Mouse (Mus musculus) limb, embryonic 15.5 days (tissue): Measurements from ENCODE around the gene Pdlim3. TPM values are rescaled to one million over a fixed set of nuclear protein-coding genes. Genes with fewer than 3 reads are reported as not detected.

ENCODE experiments used
- ATAC-seq: fragments of 200-750 bp; cut with Nextera tagmentation; 2 replicates; pipeline ENCODE4 v1.8.0; 2017; ENCODE audit warnings: low read depth, moderate TSS enrichment; ENCODE audit not compliant: insufficient number of reproducible peaks, low FRiP score, low TSS enrichment
- H3K27ac ChIP-seq: fragments of 300-500 bp; sonication (generic); 2 replicates; pipeline ENCODE4 v1.5.1; 2015; ENCODE audit warnings: moderate library complexity, mild to moderate bottlenecking, inconsistent platforms
- H3K27me3 ChIP-seq: fragments of 300-500 bp; sonication (generic); 2 replicates; pipeline ENCODE4 v1.6.1; 2015; ENCODE audit warnings: inconsistent platforms
- H3K36me3 ChIP-seq: fragments of 300-500 bp; sonication (generic); 2 replicates; pipeline ENCODE4 v1.6.1; 2015; ENCODE audit warnings: inconsistent platforms
- H3K4me1 ChIP-seq: fragments of 300-500 bp; sonication (generic); 2 replicates; pipeline ENCODE4 v1.6.1; 2015; ENCODE audit warnings: inconsistent platforms
- H3K4me2 ChIP-seq: fragments of 300-500 bp; sonication (generic); 2 replicates; pipeline ENCODE4 v1.6.1; 2015; ENCODE audit warnings: mild to moderate bottlenecking, inconsistent platforms
- H3K4me3 ChIP-seq: fragments of 300-500 bp; sonication (generic); 2 replicates; pipeline ENCODE4 v1.5.1; 2015; ENCODE audit warnings: mild to moderate bottlenecking, inconsistent platforms
- H3K9ac ChIP-seq: fragments of 300-500 bp; sonication (generic); 2 replicates; pipeline ENCODE4 v1.6.1; 2015; ENCODE audit warnings: inconsistent platforms
- H3K9me3 ChIP-seq: fragments of 300-500 bp; sonication (generic); 2 replicates; pipeline ENCODE4 v1.6.1; 2016; ENCODE audit warnings: inconsistent platforms
- whole genome bisulfite sequencing: fragments of 180-500 bp; shearing (Covaris S2); methylation state at CpG from one replicate; pipeline ENCODE4 v1.1.7; 2015; 5-methylcytosine and 5-hydroxymethylcytosine counted together
- polyA plus RNA-seq: library from polyadenylated mRNA; unstranded; fragments of >200 nt; fragmentation: Nextera tagmentation; extraction: Ambion mirVana; gene quantifications from 2 replicates; pipeline ENCODE4 v1.2.1, GENCODE M21; 2015

The Pdlim3 gene
- polyA plus RNA-seq, 1 experiment from 2014 or later = 83.4 TPM

DNA sequence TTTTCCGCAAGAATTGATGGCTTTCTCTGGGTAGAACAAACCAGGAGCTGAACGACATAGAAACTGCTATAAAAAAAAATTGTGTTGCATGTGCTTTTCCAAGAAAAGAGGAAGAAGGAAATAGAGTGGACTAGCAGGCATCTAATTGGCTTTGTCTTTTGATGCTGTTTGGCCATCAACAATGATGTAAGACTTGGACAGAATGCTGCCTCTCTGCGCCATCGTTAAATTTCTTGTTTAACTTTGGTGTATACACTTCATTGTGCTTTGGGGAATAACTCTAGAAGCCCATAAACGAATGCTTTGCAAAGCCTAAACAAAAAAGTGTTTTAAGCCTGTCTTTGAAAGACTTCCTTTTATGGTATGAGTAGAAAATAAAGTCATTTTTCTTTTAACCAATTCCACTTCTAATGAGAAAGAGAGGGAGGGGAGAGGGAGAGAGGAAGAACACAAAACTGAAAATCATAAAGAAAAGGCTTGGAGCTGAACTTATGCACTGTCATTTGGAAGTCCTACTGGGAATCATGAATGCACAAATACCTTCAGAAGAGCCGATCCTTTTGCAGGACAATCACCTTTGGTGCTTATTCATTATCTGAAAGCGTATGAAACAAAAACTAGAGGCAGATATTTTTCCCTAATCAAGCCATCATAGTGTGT is 20.5 kb downstream of the Pdlim3 start:
- H3K36me3 ChIP-seq = no peaks in the 10 kb centered on the region
- no peak overlapping the region for H3K4me2 ChIP-seq
- WGBS = 53% methylated on average over 7 of the region's 7 CpGs
- no peak overlapping the region for H3K9ac ChIP-seq
- no peak overlapping the region for H3K27ac ChIP-seq
- no peaks in the 10 kb centered on the region for H3K27me3 ChIP-seq
- H3K9me3 ChIP-seq = no peaks in the 10 kb centered on the region
- no peak overlapping the region for H3K4me3 ChIP-seq
- H3K4me1 ChIP-seq = no peaks in the 10 kb centered on the region; the same call in 1 of the 2 replicates
- no peak for ATAC-seq

DNA sequence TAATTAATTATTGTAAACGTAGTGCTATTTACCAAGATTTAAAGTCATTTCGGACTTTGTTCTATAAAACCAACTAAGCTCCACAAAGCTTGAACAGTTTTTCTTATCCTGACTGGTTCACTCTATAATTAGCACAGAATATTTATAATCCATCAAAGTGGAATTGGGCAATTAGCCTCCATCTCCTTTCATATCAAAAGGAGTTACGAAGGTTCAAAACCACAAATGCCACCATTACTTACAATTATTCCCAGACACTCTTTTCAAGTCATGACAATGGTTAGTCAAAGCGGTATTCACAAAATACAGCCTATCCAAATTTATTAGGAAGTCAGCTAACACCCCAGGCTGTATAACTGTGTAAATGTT is 21.0 kb downstream of the Pdlim3 start:
- ATAC-seq = no peak

DNA sequence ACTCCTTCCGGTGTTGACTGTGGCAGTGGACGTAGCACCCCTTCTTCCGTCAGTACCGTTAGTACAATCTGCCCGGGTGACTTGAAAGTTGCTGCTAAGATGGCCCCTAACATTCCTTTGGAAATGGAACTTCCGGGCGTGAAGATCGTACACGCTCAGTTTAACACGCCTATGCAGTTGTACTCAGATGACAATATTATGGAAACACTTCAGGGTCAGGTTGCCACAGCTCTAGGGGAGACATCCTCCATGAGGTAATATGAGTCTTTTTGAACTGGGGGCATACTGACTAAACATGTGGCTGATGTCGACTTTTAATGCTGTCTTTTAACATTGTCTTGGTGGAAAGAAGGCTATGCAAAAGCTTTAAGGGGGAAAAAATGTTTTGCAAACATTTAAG is 28.4 kb downstream of the Pdlim3 start:
- Histone ChIP-seq H3K9ac (no peak overlapping the region), H3K27me3 (no peaks in the 10 kb centered on the region), H3K27ac (no peak overlapping the region), H3K4me2 (no peak overlapping the region), H3K4me3 (no peak overlapping the region), H3K4me1 (peaks cover 6% of the 10 kb centered on the region; the same call in 1 of the 2 replicates), H3K9me3 (no peaks in the 10 kb centered on the region), H3K36me3 (no peaks in the 10 kb centered on the region)
- 79% methylated on average over 11 of the region's 11 CpGs for WGBS
- no peak for ATAC-seq

More for the DNA sequence above, 21.0 kb downstream of the Pdlim3 start:
- no peak overlapping the region for H3K4me2 ChIP-seq
- no peak overlapping the region for H3K9ac ChIP-seq
- no peaks in the 10 kb centered on the region for H3K27me3 ChIP-seq
- H3K4me3 ChIP-seq = no peak overlapping the region
- H3K27ac ChIP-seq = no peak overlapping the region
- no peaks in the 10 kb centered on the region for H3K9me3 ChIP-seq
- WGBS = 66% methylated on average over 4 of the region's 4 CpGs
- H3K36me3 ChIP-seq = no peaks in the 10 kb centered on the region
- no peaks in the 10 kb centered on the region; the same call in 1 of the 2 replicates for H3K4me1 ChIP-seq

DNA sequence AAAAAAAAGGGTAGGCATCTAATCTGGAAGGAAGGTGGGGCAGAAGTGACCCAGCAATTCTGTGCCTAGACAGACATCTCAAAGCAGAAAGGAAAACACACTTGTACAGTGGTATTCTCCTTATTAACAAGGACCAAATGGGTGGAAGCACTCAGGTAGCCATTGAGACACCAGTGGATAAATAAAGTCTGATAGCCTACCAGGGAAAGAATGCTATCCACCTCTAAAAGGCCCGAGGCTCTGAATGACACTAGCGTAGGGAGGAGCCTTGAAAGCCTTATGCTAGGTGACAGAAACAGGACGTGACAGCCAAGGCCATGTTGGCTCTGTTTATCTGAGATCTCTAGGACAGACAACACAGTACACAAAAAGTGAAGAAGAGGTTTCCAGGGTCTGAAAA is 31.2 kb downstream of the Pdlim3 start:
- H3K36me3 ChIP-seq = no peaks in the 10 kb centered on the region
- no peaks in the 10 kb centered on the region for H3K9me3 ChIP-seq
- no peak for ATAC-seq
- no peak overlapping the region for H3K4me2 ChIP-seq
- peak overlapping the region; percentile 52 for H3K27ac ChIP-seq
- H3K27me3 ChIP-seq = no peaks in the 10 kb centered on the region
- H3K4me3 ChIP-seq = no peak overlapping the region
- peaks cover 6% of the 10 kb centered on the region; the same call in 1 of the 2 replicates for H3K4me1 ChIP-seq
- WGBS = 77% methylated on average over 3 of the region's 3 CpGs
- no peak overlapping the region for H3K9ac ChIP-seq

DNA sequence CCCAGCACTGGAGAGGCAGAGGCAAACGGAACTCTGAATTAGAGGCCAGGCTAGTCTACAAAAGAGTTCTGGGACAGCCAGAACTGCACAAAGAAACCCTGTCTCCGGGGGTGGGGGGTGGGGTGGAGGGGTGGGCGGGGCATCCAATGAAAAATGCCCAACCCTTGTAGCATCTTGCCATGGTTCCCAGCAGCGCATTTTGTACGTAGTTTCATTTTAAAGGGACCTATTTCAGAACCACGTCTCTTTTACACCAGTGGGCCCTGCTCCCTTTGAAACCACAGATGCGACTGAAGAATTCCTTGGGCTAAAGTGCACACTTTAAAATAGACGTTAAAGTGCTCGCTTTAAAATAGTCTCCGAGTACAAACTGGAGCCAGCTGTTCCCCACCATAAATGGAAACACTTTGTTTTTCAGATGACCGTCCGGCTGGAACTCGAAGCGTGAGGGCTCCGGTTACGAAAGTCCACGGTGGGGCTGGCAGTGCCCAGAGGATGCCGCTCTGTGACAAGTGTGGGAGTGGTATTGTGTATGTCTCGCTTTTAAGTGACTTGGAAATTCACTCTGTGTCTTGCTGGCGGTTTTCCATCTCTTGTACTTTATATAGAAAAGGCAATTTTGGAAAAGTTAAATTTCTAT is 31.9 kb downstream of the Pdlim3 start:
- peak overlapping the region; percentile 22; the same call in 1 of the 2 replicates for H3K4me2 ChIP-seq
- H3K27ac ChIP-seq = peak overlapping the region; percentile 52
- WGBS = 34% methylated on average over 20 of the region's 20 CpGs
- H3K4me3 ChIP-seq = peak overlapping the region; percentile 15; the same call in 1 of the 2 replicates
- H3K9ac ChIP-seq = no peak overlapping the region
- H3K36me3 ChIP-seq = no peaks in the 10 kb centered on the region
- H3K4me1 ChIP-seq = peaks cover 6% of the 10 kb centered on the region; the same call in 1 of the 2 replicates
- peak; percentile 37; the same call in 1 of the 2 replicates for ATAC-seq
- no peaks in the 10 kb centered on the region for H3K27me3 ChIP-seq
- H3K9me3 ChIP-seq = no peaks in the 10 kb centered on the region

DNA sequence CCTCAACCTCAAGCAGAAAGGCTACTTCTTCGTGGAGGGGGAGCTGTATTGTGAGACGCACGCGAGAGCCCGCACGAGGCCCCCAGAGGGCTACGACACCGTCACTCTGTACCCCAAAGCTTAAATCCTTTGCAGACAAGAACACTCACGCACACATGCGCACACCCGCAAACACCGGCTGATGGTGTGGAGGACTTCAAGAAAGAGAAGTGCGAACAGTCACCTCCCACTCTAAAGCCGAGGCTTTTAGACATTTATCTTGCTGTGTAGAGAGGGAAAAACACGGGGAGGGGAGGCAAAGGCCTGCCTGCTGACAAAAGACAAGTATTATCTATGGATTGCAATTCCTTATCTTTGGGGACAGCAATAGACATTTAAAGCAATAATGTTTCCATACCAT is 33.6 kb downstream of the Pdlim3 start:
- Histone ChIP-seq H3K27ac (no peak overlapping the region), H3K9ac (no peak overlapping the region), H3K27me3 (no peaks in the 10 kb centered on the region), H3K36me3 (no peaks in the 10 kb centered on the region), H3K4me1 (peaks cover 6% of the 10 kb centered on the region; the same call in 1 of the 2 replicates), H3K4me3 (no peak overlapping the region), H3K9me3 (no peaks in the 10 kb centered on the region), H3K4me2 (no peak overlapping the region)
- WGBS = 84% methylated on average over 15 of the region's 15 CpGs
- ATAC-seq = no peak

DNA sequence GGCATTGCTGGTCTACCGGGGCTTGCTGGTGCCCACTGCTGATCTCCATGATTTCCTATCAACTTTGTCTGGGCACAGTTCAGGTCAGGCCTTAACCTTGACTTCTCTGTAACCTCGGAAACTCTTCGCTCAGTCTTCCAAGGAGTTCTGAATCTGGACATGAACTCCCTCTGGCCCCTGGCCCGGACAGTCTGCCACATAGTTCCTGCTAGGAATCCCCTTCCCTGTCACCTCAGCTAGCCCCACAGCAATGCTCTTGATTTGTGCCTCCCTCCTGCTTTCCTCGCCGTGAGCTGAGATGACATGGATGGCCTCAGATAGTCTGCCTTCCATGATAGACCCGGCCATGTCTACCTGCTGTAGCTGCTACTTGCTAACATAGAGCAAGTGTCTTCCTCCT is 35.1 kb downstream of the Pdlim3 start:
- Histone ChIP-seq H3K27ac (no peak overlapping the region), H3K4me3 (no peak overlapping the region), H3K27me3 (no peaks in the 10 kb centered on the region), H3K36me3 (no peaks in the 10 kb centered on the region), H3K4me1 (peaks cover 6% of the 10 kb centered on the region; the same call in 1 of the 2 replicates), H3K4me2 (no peak overlapping the region), H3K9me3 (no peaks in the 10 kb centered on the region), H3K9ac (no peak overlapping the region)
- 89% methylated on average over 7 of the region's 7 CpGs for WGBS
- ATAC-seq = no peak

DNA sequence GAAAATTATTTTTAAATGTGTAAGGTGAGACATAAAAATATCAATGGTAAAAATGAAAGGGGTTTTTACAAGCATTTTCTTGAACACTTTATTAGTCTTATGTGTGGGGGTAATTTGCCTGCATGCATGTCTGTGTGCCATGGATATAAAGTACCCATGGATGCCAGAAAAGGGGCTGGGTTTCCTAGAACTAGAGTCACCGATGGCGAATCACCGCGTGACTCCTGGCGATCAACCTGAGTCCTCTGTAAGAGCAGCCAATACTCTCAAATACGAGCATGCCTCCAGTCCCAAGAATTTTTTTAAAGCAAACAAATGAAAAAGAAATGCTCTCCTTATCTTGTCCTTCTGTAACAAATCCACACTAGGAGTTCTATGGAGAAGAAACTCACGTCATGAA is 36.9 kb downstream of the Pdlim3 start:
- Histone ChIP-seq H3K4me1 (peaks cover 3% of the 10 kb centered on the region; the same call in 1 of the 2 replicates), H3K27me3 (no peaks in the 10 kb centered on the region), H3K9ac (no peak overlapping the region), H3K27ac (no peak overlapping the region), H3K4me2 (no peak overlapping the region), H3K9me3 (no peaks in the 10 kb centered on the region), H3K4me3 (no peak overlapping the region), H3K36me3 (no peaks in the 10 kb centered on the region)
- no peak for ATAC-seq
- WGBS = 93% methylated on average over 7 of the region's 7 CpGs

DNA sequence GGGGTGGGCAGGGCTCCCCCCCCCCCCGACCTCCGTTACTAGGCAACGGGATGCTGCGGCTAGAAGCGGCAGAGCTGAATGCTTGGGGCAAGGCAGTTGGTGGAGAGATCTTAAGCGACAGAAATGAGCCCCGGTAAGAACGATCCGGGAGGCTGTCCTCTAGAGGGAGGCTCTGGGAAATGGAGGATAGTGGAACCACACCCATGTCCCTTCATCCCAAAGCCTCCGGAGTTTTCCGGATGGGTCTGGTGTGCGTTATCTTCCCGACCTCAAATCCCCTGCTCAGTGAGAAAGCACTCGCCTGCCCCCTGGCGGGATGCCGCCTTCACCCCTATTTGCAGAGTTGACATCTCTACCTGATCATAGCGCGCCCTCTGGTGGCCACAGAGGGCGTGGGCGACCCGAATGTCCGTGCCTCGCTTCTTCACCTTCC is 49.3 kb downstream of the Pdlim3 start, which contains the start of gene Ccdc110:
Gene Ccdc110 (plus strand): TSS at position 38 of the 433 bp plus-strand sequence.
- H3K27ac ChIP-seq = no peak within 1 kb of the TSS
- 2% methylated on average over 23 of the region's 23 CpGs for WGBS
- H3K4me1 ChIP-seq = no peaks in the 10 kb centered on the region
- H3K9me3 ChIP-seq = no peaks in the 10 kb centered on the region
- ATAC-seq = peak; percentile 35; the same call in 1 of the 2 replicates
- no peaks in the 10 kb centered on the region for H3K36me3 ChIP-seq
- H3K4me3 ChIP-seq = peak within 1 kb of the TSS; percentile 38
- no peak within 1 kb of the TSS for H3K9ac ChIP-seq
- H3K27me3 ChIP-seq = no peaks in the 10 kb centered on the region
- peak within 1 kb of the TSS; percentile 51 for H3K4me2 ChIP-seq

DNA sequence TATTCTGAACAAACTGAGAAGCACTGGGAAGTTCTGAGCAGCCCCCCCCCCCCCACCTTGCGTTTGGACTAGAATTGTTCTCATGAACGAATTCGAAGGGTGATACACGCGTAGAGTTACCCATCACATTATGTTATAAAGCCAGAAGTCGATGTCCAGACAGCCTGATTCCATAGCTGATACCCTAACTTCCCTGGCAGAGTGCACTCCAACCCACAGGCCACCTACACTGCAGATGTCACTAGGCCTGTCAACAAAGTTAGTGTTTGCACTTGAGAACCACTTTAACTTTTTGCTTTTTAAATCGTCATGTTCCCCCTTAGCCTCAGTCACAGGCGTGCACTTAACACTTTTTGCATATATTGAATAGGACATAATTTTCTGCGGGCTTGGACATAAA is 51.7 kb downstream of the Pdlim3 start:
- H3K4me1 ChIP-seq = no peaks in the 10 kb centered on the region
- no peaks in the 10 kb centered on the region for H3K9me3 ChIP-seq
- no peak overlapping the region for H3K4me3 ChIP-seq
- H3K4me2 ChIP-seq = no peak overlapping the region
- H3K27ac ChIP-seq = no peak overlapping the region
- WGBS = 89% methylated on average over 9 of the region's 9 CpGs
- no peaks in the 10 kb centered on the region for H3K36me3 ChIP-seq
- H3K27me3 ChIP-seq = no peaks in the 10 kb centered on the region
- no peak for ATAC-seq
- no peak overlapping the region for H3K9ac ChIP-seq

DNA sequence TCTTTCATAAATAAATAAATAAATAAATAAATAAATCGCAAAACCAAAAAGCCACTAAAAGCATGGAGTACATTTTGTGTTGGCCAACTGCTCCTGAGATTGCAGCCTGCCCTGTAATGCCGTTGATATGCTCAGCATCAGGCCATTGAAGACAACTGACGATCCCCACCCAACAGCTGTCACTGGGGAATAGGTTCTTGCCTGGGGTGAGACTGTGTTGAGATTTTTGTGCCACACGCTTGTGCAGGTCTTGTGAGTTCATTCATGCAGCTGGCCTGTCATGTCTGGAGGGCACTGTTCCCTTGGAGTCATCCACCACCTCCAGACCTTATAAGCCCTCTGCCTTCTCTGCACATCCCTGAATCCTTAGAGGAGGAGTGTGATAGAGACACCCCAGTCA is 61.0 kb downstream of the Pdlim3 start:
- H3K9ac ChIP-seq = no peak overlapping the region
- H3K9me3 ChIP-seq = no peaks in the 10 kb centered on the region
- no peaks in the 10 kb centered on the region for H3K27me3 ChIP-seq
- H3K4me1 ChIP-seq = no peaks in the 10 kb centered on the region
- H3K4me3 ChIP-seq = no peak overlapping the region
- H3K27ac ChIP-seq = no peak overlapping the region
- 87% methylated on average over 4 of the region's 4 CpGs for WGBS
- peak; percentile 30; the same call in 1 of the 2 replicates for ATAC-seq
- H3K4me2 ChIP-seq = no peak overlapping the region
- no peaks in the 10 kb centered on the region for H3K36me3 ChIP-seq

DNA sequence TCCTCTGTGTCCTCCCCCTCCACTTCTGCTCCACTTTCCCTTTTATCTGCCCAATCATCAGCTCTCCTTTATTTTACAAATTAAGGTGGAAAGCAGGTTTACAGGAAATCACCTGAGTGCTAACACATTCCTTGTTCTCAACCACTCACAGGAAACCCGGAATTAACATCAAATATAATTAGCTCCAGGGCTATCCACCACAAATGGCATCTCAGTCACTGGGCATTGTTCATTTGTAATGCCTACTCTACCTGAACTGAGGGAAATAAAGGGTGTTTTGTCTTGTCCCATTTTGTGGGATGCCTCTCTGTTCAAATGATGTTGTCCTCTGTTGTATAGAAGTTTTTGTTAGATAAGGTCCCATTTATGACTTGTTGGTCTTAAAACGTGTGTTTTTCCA is 65.4 kb downstream of the Pdlim3 start:
- 51% methylated on average over 2 of the region's 2 CpGs for WGBS
- Histone ChIP-seq H3K4me1 (no peaks in the 10 kb centered on the region), H3K4me2 (no peak overlapping the region), H3K9ac (no peak overlapping the region), H3K36me3 (no peaks in the 10 kb centered on the region), H3K27me3 (no peaks in the 10 kb centered on the region), H3K4me3 (no peak overlapping the region), H3K27ac (no peak overlapping the region), H3K9me3 (no peaks in the 10 kb centered on the region)
- no peak for ATAC-seq
